Mouse (Mus musculus): ENCODE data around the gene Plxnd1.

The Plxnd1 gene

DNA sequence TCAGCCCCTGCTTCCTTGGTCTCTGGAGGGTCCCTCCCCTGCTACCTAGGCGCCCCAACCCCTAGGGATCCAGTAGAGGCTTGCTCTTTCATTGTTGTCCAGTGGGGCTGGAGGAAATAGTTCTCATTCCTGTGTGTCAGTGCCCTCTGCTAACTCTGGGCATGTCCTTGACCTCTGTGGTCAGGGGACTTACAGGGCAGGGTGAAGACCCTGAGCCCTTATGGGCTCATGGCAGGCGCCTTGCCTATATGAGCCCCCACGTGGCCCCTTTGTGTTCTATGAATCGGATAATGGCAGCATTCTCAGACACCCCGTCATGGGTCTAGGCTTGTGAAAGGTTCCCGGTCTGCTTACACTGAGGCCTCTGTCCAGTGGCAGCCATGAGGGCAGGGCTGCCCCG is 4.0 kb upstream of the Plxnd1 start:
- no peak for DNase-seq

DNA sequence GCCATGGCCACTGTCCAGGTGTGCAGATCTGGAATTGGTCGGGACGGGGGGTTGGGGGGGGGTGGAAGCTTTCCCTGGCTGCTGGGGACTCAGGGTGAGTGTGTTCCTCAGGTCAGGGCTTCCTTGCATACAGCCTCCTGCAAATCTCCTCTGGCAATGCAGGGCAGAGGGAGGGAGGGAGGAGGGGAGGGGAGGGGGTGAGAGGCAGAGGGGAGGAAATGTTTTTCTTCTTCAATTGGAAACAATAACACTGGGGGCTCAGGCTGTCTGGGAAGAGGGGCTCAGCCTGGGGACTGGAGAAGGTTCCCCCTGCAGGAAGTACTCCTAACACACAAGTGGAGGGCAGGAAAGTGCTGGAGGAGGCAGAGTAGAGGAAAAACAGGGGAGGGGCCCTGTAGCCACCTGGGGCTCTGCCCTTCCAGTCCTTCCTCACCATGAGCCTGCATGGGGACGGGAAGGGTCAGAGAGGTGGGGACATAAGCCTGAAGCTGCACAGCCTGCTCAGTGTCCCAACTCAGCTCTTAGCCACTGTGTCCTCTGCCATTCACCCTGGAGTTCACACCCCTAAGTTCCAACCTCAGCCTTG is 3.0 kb upstream of the Plxnd1 start:
- no peak for DNase-seq

DNA sequence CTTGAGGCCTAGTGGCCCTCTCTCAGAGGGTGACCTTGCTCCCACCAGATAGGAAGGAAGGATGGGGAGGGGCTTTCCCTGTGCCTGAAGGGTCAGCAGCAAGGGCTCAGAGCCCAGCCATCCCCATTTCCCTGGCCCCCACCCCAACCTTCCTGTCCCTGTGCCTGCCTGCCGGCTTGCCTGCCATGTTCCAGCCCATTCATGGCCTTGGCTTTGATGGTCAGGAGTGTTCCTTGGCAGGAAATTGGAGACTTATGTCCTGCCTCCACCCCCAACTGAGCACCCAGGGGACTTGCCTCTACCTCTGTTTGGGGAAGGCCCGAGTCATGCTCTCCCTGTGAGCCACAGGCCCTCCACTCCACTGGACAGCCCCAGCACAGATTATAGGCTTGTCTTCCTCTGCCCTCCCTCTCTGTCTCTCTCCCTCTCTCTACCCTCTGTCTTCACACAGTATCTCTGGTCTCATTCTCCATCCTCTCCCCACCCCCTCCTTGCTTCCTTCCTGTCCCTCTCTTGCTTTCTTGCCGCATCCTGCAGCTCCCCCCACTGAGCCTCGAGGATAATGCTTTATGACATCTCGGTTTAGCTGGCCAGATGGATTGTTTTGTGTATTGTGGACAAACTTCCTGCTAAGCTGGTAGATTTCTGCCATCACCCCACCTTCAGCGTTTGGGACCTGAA is 1.5 kb upstream of the Plxnd1 start:
- peak; percentile 77 to 90 for DNase-seq

- DNase-seq, result no peak
These were observed 731 bp upstream of the Plxnd1 start for GRCm38 (mm10) chr6:115995531-115995941.

DNA sequence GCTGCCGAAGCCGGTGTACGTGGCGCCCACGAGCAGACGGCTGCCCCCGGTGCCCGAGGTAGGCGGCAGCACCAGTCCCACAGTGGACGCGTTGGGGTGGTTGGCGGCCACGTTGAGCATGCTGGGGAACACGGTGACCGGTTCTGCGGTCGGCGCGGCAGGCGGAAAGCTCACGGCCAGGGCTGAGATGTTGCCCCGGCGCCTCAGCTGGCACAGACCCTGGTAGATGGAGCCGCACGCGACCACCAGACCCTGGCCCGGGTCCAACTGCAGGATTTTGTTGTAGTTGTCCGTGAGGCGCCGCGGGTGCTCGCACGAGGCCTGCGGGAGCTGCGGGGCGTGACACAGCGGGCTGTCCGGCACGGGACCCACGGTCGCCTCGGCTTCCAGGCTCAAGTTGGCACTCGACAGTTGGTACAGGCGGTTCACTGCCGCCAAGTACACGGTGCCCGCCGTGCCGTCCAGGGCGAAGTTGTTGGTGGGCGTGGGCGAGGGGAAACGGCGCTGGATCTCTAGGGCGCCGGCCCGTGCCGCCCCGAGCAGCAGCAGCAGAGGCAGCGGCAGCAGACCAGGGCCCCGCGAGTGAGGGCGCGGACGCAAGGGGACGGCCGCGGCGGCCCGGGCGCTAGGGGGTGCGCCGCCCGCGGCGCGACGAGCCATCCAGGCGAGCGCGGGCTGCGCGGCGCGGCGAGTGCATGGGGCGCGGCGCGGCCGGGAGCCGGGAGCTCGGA is 494 bp downstream of the Plxnd1 start:
- DNase-seq, result peak in 1 of 2 experiments; percentile 56

DNA sequence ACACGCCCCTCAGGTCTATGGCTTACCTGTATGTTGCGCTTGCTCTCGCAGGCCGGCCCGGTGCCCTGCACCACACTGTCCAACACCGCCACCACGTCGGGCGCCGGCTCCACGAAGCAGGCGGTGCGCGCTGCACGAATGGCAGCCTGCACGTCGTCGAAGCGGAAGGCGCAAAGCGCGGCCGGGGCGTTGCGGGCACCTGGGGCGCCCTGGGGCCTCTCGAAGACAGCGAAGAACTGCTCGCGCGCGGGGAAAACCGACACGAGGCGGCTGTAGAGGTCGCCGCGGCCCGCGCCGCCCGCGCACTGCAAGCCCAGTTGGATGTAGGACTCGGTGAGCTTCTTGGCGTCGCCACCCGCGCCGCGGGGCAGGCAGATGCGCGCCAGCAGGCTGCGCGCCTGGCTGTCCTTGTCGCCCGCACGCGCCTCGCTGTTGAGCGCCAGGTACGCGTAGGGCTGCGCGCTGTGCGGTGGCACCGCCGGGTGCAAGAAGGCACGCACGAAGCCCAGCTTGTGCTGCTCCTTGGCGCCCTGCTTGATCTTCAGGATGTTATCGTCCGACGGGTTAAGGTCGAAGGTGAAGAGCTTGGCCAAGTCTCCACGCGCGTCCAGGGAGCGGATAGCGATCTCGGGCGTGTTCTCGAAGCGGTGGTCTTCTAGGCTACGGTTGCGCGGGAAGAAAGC is 1.2 kb downstream of the Plxnd1 start:
- no peak for DNase-seq

- DNase-seq, result no peak
These were observed 1.8 kb downstream of the Plxnd1 start for GRCm38 (mm10) chr6:115992981-115993380.

- DNase-seq, result no peak
These were observed 2.8 kb downstream of the Plxnd1 start for GRCm38 (mm10) chr6:115991881-115992620.

GRCm38 (mm10) chr6:115991108-115991880 is 3.5 kb downstream of the Plxnd1 start:
- no peak for DNase-seq

DNA sequence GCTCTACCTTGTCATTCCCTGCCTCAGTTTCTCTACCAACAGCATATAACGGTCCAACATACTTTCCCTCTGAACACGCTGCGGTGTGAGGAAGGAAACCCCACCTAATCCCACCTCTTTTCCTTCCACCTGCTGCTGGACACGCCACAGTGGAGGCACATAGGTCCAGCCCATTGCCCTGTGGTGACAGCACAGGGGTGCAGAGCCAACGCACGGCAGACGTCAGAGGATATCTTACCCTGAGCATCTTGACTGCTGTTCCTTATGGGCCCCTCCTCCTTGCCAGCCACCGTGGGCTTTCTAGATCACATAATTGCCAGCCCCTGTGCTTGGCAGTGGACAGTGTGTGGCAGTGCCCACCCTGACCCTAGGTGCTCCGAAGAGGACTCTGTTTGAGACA is 4.3 kb downstream of the Plxnd1 start:
- no peak for DNase-seq

GRCm38 (mm10) chr6:115990056-115990455 is 4.7 kb downstream of the Plxnd1 start:
- no peak for DNase-seq

DNA sequence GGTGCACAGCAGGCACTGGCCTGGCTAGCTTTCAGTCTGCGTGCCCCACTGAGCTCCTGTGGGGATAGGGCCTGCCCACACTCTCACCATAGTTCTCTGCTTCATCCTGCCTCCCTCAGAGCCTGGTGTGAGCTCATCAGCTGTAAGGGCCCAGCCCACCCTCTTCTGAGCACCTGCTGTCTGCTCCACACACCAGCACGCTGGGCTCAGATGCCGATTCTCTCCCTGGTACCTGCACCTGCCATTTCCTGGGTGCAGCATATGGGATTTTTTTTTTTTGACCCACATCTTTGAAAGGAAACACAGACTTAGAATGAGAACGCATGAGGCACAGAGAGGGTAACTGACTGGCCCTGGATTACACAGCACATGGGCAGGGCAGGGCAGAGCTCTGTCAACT is 5.2 kb downstream of the Plxnd1 start:
- no peak for DNase-seq

GRCm38 (mm10) chr6:115989032-115989431 is 5.8 kb downstream of the Plxnd1 start:
- no peak for DNase-seq

DNA sequence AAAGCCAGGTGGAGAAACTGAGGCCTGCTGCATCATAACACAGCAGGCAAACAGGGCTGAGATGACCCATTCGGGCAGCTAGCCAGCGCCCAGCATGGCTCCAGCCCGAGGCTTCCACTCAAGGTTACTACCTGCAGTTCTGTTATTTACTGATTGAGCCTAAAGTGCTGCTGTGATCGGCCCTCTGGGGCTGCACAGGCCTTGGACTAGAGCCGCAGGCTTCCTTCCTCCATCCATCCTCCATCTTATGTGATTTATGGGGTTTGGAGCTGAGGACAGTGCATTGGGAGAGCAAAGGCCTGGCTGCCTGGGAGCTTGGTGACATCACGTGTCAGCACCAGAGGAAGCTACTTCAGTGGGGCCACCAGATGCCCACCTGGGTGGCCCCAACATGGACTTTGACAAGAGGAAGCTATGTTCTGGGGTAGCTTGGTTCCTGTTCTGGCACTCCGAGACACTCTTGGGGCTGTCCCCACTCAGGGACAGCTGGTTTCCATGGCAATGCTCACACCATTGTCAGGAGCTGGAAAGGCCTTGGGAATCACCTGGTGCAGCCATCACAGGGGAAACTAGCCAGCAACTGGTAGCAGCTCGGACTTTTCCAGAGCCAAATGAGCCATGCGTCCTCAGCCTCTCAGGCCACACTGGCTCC is 7.6 kb downstream of the Plxnd1 start:
- DNase-seq, result peak; percentile 58 to 68

GRCm38 (mm10) chr6:115986472-115987095 is 8.2 kb downstream of the Plxnd1 start:
- DNase-seq, result no peak

DNA sequence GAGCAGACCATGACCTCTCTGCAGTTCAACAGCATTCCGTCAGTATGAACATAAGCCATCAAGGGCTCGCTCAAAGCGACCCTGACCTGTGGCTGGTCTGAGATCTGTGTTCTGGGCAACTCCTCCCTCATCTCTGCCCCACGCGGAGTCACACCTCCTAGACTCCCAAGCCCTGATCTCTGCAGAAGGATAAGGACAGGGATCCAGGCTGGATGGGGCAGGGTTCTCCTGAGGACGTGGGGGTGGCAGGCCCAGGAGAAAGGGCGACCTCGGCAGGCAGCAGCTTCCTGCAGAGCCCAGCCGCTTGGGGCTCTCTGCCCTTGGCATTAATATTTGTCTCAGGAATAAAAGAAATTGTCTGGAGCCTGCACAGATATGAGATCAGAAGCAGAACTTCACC is 9.2 kb downstream of the Plxnd1 start:
- no peak for DNase-seq

GRCm38 (mm10) chr6:115984580-115984979 is 10.2 kb downstream of the Plxnd1 start:
- DNase-seq, result no peak

GRCm38 (mm10) chr6:115983306-115984038 is 11.3 kb downstream of the Plxnd1 start:
- no peak for DNase-seq

DNA sequence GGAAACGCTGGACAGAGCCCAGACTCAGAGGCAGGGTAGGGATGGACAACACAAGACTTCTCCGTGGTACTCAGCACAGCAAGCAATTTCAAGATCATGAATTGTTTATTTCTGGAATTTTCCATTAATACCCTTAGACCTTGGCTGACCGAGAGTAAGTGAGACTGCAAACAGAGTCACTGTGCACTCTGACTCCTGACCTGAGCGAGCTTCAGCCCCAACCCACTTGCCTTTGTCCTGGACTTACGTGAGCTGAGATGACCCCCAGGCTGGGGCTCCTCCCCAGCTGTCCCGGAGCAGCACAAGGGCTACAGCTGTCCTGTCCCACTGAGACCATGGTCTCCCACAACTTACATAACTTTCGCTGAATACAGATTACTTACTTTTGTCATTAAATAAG is 11.9 kb downstream of the Plxnd1 start:
- peak in 1 of 2 experiments; percentile 56 for DNase-seq

DNA sequence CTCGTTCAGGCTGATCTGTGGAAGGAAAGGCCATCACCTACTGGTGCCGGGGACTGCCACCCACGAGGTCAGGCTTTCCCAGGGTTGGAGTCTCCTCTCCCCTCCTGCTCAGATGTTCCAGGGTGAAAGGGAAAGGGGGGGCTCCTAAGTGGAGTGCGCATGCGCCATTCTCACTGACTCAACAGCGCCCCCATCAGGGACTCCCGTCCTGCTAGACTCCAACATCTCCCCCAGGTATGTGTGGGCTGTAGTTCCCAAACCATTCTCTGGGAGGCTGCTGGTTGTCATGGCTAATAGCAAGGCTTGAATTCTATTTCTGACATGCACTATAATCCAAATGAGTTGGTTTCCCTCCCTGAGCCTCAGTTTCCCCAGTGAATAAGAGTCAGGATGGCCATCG is 16.2 kb downstream of the Plxnd1 start:
- no peak for DNase-seq

Data from kidney, postnatal 36 days (tissue).